Mouse (Mus musculus): ENCODE measurements around the gene Tmem106c.

GRCm38 (mm10) chr15:98012810-98013209 is 48.8 kb downstream of the Tmem106c start:
- TF ChIP-seq EP300 (IDR thresholded peaks at IDR 0.05) (no peak), CTCF (IDR thresholded peaks at IDR 0.05) (no peak)

Measured in lung, postnatal 0 days (tissue).